Mouse (Mus musculus) CH12.LX (cell line): ENCODE data around the gene Dpp6.

ENCODE experiments used
- CTCF ChIP-seq, 2 experiments: IDR thresholded peaks in 1 of 2; conservative IDR thresholded peaks in 1 of 2; 2 replicates each; pipeline ENCODE4 v1.5.1; 2011 to 2012; ENCODE audit warnings: low read depth in 2 of 2, low read length in 2 of 2, improper control_type of control experiment in 1 of 2, inconsistent platforms in 1 of 2, mild to moderate bottlenecking in 1 of 2, moderate library complexity in 1 of 2
- ELF1 ChIP-seq: IDR thresholded peaks from 2 replicates; pipeline ENCODE4 v1.6.1; 2014; ENCODE audit warnings: low read depth, mild to moderate bottlenecking, inconsistent platforms, low read length, improper control_type of control experiment
- EP300 ChIP-seq: IDR thresholded peaks from 2 replicates; pipeline ENCODE4 v1.6.1; 2011; ENCODE audit warnings: low read length, improper control_type of control experiment
- MAFK ChIP-seq: IDR thresholded peaks from 2 replicates; pipeline ENCODE4 v1.6.1; 2011; ENCODE audit warnings: low read length, improper control_type of control experiment; ENCODE audit not compliant: insufficient replicate concordance
- MAX ChIP-seq: IDR thresholded peaks from 2 replicates; pipeline ENCODE4 v1.6.1; 2011; ENCODE audit warnings: low read length, improper control_type of control experiment
- NRF1 ChIP-seq: IDR thresholded peaks from 2 replicates; pipeline ENCODE4 v1.6.1; 2014; ENCODE audit warnings: low read depth, mild to moderate bottlenecking, inconsistent platforms, low read length, improper control_type of control experiment, moderate library complexity
- POLR2A ChIP-seq: IDR thresholded peaks from 2 replicates; pipeline ENCODE4 v1.6.1; 2011; ENCODE audit warnings: low read depth, mild to moderate bottlenecking, improper control_type of control experiment, low read length
- POLR2AphosphoS2 ChIP-seq: IDR thresholded peaks from 2 replicates; pipeline ENCODE4 v1.6.1; 2011; ENCODE audit warnings: low read depth, low read length, improper control_type of control experiment
- RCOR1 ChIP-seq: conservative IDR thresholded peaks from 2 replicates; pipeline ENCODE4 v1.6.1; 2012; ENCODE audit warnings: low read depth, mild to moderate bottlenecking, inconsistent platforms, low read length, improper control_type of control experiment
- TCF12 ChIP-seq: IDR thresholded peaks from 2 replicates; pipeline ENCODE4 v1.6.1; 2014; ENCODE audit warnings: low read depth, mild to moderate bottlenecking, inconsistent platforms, low read length, improper control_type of control experiment
- USF1 ChIP-seq: IDR thresholded peaks from 2 replicates; pipeline ENCODE4 v1.6.1; 2014; ENCODE audit warnings: low read depth, mild to moderate bottlenecking, inconsistent platforms, low read length, improper control_type of control experiment
- USF2 ChIP-seq: conservative IDR thresholded peaks from 2 replicates; pipeline ENCODE4 v1.6.1; 2011; ENCODE audit warnings: low read depth, low read length, improper control_type of control experiment
- ZC3H11A ChIP-seq: IDR thresholded peaks from 2 replicates; pipeline ENCODE4 v1.6.1; 2012; ENCODE audit warnings: low read depth, mild to moderate bottlenecking, inconsistent platforms, low read length, improper control_type of control experiment
- ZNF384 ChIP-seq: IDR thresholded peaks from 2 replicates; pipeline ENCODE4 v1.6.1; 2012; ENCODE audit warnings: low read depth, low read length, improper control_type of control experiment, inconsistent platforms

DNA sequence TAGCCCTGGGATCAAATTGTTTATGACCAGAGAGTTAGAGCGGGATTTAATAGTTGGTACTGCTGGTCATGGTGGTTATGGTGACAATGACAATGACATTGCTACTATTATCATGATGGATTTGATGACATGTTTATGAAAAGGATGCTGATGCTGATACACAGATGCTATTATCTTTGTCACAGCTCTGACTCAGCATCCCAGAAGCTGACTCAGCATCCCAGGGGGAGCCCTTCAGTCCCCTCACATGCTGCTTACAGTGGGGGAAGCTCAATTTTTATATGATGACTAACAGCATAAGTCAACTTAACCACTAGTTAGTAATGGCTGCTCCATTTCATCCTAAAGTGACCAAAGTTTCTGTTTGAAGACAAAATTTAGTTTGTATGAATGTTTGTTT is 862.1 kb downstream of the Dpp6 start:
- TF ChIP-seq EP300, result no peak
- no peak for TF ChIP-seq POLR2A
- TF ChIP-seq CTCF (conservative IDR thresholded peaks at IDR 0.05 in 1 of 2, IDR thresholded peaks at IDR 0.05 in 1 of 2; ENCODE audit: low read depth in 2 of 2, low read length in 2 of 2), result no peak
- TF ChIP-seq TCF12, result no peak
- TF ChIP-seq NRF1, result no peak
- no peak for TF ChIP-seq POLR2AphosphoS2
- no peak for TF ChIP-seq RCOR1
- TF ChIP-seq MAX, result no peak
- peak; percentile 69 for TF ChIP-seq MAFK
- TF ChIP-seq USF1, result no peak
- no peak for TF ChIP-seq ZNF384
- no peak for TF ChIP-seq ZC3H11A
- TF ChIP-seq ELF1, result no peak
- no peak for TF ChIP-seq USF2
